Mouse (Mus musculus): ENCODE data around the gene Telo2.

- TF ChIP-seq CTCF (IDR thresholded peaks at IDR 0.05) (no peak), EP300 (IDR thresholded peaks at IDR 0.05; ENCODE audit: insufficient read depth, low read depth, low read length) (no peak), POLR2A (IDR thresholded peaks at IDR 0.05; ENCODE audit: insufficient read depth, low read depth, low read length) (no peak)
Measured at GRCm38 (mm10) chr17:25163387-25163786, 47.6 kb upstream of the Telo2 start.

All from heart, adult 2 months (tissue).